Mouse (Mus musculus): ENCODE measurements at regions not wholly inside any gene's neighbourhood (a gene's known extent, or its start where the extent isn't known, plus 50 kb on each side); places are given as distances from the start of the nearest gene placed in this dataset.

DNA sequence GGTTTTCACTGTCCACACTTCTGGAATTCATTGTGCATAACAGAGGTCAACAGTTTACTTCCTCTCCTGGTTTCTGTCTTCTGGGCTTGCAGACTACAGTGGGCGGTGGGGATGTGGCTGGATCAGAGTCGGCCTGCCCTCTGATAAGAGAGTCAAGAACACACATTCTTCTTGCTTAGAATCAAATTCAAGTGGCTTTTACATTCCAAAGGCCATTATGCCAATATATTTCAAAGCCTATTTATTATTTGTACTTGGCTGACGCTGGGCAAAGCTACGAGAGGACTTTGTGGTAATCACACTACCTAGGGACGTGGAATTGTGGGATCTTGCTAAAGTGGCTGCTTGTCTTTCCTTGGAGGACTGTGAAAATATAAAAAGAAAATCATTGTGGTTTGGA is 114.3 kb upstream of the Sel1l start:
- DNase-seq = no peak

DNA sequence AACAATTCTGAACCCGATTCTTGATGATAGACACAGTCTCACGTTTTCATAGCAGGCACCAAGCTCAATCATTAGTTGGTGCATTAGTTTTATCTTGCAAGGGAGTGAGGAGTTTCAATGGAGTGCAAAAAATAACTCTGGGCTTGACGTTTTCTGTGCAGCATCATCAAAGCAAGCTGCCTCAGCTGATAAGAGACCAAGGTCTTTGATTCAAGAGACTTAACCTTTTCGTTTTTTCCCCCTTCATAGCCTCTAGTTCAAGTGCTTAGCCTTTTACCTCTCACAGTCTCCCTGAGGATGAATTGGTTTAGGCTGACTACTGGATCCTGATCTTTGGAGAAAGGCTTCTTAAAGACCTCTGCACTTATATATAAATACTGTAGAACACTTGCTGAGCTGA is 109.1 kb upstream of the Sel1l start:
- DNase-seq = no peak

DNA sequence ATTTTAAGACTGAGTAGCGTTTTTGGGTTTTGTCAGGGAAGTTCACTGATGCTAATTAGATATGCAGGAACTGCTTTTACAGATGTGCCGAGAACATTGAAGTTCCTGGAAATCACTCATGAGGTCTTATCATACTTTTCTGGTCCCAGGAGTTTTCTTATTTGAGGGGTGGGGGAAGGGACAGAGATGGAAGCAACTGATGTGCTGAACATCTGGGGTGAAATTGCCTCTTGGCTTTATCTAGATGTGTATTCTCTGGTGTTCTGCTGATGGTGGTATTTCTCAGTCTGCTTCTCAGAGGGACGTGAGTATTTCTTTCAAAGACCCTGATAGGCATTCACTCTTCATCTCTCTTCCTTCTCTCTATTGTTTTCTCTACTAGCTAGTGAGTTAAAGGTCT is 107.5 kb upstream of the Sel1l start:
- no peak for DNase-seq

DNA sequence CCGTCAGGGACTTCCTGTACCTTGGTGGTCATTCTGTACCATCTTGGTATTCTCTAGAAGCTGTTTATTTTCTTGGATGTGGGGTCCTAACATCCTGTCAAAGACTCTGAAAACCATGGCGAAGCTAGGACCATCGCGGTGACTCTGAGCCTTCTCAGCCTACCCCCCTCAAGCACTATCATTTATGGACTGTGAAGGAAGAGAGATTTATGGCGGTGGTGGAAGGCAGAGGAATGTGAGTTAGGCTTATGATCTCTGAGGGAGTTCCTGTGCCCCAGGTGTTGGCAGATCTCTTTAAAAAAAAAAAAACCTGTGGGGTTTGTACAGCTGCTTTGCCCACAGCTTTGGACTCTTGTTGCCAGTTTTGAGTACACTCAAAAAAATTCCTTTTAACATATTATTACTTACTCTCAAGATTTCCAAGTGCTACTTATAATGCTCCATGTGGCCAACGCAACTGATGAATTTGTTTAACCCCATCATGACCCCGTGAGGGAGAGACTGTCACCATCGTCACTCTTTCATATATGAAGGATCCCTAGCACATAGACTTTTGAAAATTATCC is 99.7 kb upstream of the Sel1l start:
- no peak for DNase-seq

DNA sequence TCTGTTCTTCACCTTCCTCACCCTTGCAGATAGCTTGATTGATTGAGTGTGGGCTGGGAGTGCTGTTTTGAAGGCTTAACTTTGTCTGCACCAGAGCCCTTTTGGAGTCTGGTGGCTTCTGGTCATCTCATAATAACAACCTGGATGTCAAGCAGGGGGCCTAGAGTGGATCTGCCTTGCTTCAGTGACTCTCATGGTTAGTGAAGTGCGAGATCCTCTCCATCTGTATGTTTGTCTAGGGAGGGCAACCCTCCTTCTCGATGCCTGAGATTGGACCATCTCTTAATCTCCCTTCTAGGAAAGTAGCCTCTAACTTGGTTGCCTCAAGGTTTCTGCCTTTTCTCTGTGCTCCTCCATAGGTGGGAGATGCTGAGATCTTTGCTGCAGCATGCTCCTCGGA is 99.0 kb upstream of the Sel1l start:
- DNase-seq = no peak

DNA sequence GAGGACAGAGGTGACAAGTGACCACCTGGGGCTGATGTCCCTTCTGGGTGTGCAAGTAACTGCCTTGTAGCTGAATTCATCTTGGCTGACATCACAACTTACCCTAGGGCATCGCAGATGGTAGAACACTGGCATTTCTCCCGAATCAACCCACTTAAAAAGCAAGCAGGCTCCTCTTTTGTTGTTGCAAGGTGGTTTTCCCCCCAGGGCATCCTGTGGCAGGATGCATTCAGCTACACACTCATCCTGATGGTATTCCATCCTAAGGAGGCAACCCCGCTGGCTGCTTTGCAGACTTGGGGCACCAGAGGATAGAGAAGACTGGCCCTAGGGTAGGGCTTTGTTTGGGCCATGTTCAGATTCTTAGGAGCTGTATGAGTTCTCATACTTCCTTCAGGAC is 97.6 kb upstream of the Sel1l start:
- DNase-seq = no peak

DNA sequence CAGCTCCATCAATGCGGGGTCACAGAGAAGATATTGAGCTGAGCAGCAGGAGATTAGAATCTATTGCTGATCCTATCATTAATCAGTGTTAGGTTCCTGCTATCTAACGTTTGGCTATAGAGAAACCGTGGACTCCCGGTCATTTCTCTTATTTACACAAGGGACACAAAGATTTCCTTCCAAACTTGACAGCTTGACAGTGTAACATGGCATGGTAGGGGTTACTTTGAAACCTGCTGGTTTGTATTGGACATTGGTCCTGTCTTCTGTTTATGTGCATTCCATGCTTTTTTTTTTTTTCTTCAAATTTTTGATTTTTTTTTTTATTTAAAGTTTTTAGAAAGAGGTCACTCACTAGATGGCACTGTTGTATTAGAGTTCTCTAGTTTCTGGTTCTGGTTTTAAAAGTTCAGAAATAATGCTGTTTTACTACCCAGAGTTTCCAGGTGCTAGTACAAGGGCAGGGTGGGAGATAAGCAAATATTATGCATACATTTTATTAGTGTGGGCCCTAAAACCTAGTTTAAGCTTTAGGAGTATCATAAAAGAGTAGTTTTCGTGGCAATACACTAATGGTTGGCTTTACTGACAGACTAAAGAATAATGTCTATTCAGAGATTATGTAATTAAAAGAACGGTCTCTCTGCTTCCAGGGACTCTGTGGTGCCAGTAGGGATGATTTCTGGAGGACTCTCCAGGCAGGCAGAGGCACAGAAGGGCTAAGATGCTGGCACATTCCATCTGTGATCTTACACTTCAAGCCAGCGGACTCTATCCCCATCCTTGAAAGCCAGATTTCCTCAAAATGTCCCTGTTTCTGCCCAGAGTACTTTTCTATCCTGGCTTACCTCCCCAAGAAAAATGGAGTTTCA is 83.8 kb upstream of the Sel1l start:
- no peak for DNase-seq

DNA sequence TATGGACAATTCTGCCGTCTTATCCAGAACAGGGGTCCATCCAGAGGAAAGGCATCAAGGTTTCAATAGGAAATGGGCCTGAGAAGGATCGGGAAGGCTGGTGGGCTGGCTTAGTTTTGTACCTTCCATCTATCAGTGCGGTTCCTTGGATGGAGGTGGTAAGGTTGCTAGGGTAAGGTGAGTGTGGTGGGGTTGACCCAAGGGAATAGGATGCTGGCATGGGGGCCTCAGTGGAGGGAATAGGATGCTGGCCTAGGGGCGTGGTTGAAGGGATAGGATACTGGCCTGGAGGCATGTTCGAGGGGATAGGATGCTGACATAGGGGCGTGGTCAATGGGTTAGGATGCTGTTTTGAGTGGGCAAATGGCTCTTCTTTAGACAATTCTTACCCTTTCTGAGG is 82.6 kb upstream of the Sel1l start:
- no peak for DNase-seq

DNA sequence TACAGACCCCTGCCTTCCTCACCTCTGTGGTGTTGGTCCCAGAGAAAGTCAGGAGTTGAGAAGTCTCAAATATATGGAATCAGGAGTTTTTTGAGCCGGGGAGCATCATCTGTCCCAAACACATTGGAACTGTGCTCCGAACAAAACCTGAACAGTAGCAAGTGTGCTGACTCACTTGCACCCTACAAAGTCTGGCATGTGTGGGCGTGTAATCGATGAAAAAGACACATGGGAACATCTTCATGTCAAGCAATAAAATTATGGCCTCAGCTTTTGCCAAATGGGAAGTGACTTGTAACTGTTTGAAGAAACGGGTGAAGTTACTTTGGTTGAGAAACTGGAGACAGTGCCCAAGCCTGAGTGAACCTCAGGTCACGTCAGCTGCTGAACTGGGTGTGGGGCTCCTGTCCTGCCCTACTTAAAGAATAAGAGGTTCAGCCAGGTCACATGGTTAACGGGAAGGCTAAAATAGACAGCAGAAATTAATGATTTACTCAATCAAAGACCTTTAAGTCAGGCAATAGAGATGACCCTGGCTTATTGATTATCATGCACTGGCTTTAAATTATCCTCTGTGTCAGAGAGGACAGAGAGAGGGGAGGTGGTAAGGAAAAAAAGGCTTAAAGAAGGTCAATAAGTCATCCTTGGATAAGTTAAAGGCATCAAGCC is 80.6 kb upstream of the Sel1l start:
- no peak for DNase-seq

DNA sequence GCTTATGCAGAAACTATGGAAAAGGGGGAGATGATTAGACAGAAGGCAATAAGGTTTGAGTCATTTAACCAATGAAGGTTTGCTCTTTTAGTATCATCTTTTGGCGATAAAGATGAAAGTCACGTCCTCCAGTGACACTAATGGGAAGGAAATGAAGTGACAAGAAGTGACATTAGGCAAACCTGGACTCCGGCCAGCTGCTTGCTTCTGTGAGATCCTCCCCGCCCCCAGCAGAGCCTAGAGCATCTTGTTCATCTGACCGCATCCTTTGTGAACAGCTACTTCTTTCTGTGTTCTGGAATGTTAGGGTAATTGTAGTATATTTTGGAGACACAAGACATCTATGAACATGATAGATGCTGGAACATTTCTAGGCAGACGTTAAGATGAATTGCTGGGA is 78.6 kb upstream of the Sel1l start:
- DNase-seq = no peak

DNA sequence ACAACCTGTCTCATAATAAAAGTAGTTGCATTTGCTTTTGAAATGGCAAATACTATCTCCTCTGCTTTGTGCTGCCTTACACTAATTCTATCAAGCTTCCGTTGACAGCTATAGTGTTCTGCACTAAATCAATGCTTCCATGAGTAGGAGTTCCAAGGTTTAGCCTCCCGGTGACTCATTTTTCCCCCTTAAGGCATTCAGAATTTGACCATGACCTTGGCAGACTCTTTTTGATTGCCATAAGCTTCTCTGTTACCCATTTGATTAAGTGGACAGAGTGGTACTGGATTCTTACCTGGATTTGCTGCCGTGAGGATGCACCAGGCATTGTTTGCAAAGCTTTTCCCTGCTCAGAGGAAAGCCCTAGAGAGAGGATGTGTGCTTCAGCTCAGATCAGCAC is 66.5 kb upstream of the Sel1l start:
- DNase-seq = no peak

DNA sequence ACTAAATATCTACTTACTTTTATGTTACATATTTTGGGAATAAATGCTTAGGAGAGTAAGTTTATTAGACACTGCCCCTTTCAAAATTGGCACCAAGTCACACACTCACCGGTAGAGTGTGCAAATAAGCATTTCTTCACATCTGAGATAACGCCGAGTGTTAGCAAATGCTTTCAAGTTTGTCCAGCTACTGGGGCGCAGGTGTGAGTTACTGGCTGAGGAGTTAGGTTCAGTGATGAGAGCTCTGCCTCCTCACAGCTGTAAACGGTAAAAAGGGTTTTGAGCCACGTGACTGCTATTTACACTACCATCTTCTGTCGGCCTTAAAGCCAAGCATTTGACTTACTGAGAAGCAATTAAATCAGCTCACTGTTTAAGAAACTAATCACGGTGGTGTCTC is 61.6 kb upstream of the Sel1l start:
- no peak for DNase-seq

All from thymus, postnatal 4 days (tissue).